Mouse (Mus musculus) lung, postnatal 0 days (tissue): ENCODE measurements at regions not wholly inside any gene's neighbourhood (a gene's known extent, or its start where the extent isn't known, plus 50 kb on each side); places are given as distances from the start of the nearest gene placed in this dataset.

Experiments
- ATAC-seq: fragments of 200-750 bp; cut with Nextera tagmentation; 2 replicates; pipeline ENCODE4 v1.8.0; 2017; ENCODE audit warnings: moderate library complexity
- DNase-seq: peaks from one replicate; pipeline ENCODE4 v3.0.0-alpha.2; 2016; ENCODE audit warnings: low spot score
- H3K27ac ChIP-seq: fragments of 300-500 bp; sonication (generic); 2 replicates; pipeline ENCODE4 v1.5.1; 2014; ENCODE audit warnings: antibody characterized with exemption, mild to moderate bottlenecking, low read length, mixed read lengths
- H3K27me3 ChIP-seq: fragments of 300-500 bp; sonication (generic); replicated peaks from 2 replicates; pipeline ENCODE4 v1.6.1; 2014; ENCODE audit warnings: low read length, mixed read lengths; ENCODE audit not compliant: insufficient read depth
- H3K36me3 ChIP-seq: fragments of 300-500 bp; sonication (generic); 2 replicates; pipeline ENCODE4 v1.6.1; 2014; ENCODE audit warnings: low read length, mixed read lengths; ENCODE audit not compliant: insufficient read depth
- H3K4me1 ChIP-seq: fragments of 300-500 bp; sonication (generic); 2 replicates; pipeline ENCODE4 v1.6.1; 2014; ENCODE audit warnings: antibody characterized with exemption, low read depth, low read length, mixed read lengths; ENCODE audit not compliant: insufficient read depth
- H3K4me2 ChIP-seq: fragments of 300-500 bp; sonication (generic); replicated peaks from 2 replicates; pipeline ENCODE4 v1.6.1; 2014; ENCODE audit warnings: low read depth, mild to moderate bottlenecking, low read length, moderate library complexity, mixed read lengths
- H3K4me3 ChIP-seq: fragments of 300-500 bp; sonication (generic); 2 replicates; pipeline ENCODE4 v1.5.1; 2014; ENCODE audit warnings: low read depth, low read length
- H3K9ac ChIP-seq: fragments of 300-500 bp; sonication (generic); replicated peaks from 2 replicates; pipeline ENCODE4 v1.6.1; 2014; ENCODE audit warnings: low read depth, mild to moderate bottlenecking
- H3K9me3 ChIP-seq: fragments of 300-500 bp; sonication (generic); 2 replicates; pipeline ENCODE4 v1.6.1; 2016; ENCODE audit warnings: low read length, mixed read lengths
- CTCF ChIP-seq: IDR thresholded peaks from 2 replicates; pipeline ENCODE4 v1.5.1; 2016; ENCODE audit warnings: antibody characterized with exemption, mild to moderate bottlenecking
- EP300 ChIP-seq: IDR thresholded peaks from 2 replicates; pipeline ENCODE4 v1.6.1; 2016; ENCODE audit warnings: antibody characterized with exemption, mild to moderate bottlenecking, control low read depth
- WGBS: fragments of 180-500 bp; shearing (Covaris S2); extraction: QIAGEN DNeasy Blood & Tissue Kit; methylation state at CpG from one replicate; pipeline ENCODE4 v1.1.7; 2014; 5-methylcytosine and 5-hydroxymethylcytosine counted together

DNA sequence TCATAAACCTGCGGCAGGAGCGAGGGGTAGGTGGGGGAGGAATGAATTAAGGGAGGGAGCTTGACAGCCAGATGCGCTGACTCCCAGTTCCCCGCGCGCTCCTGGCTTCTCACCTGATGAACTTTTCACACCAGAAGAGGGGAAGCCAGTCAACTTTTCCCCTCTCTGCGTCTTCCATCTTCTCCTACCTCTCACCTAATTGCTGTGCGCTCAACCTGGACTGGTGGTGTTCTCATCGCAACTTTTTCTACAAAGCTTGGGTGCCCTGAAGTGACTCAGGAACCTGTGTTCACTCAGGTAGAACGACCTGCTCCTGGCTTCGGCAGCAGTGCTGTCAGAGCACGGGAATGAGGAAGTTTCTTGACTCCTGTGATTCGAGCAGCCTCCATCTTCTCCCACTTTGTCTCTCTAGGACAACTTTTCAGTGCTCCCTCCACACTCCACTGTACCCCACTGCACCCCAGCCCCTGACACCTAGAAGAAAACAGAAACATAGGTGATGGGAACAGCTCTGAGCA is 203.4 kb upstream of the Ntm start:
- ATAC-seq, result no peak
- H3K4me2 ChIP-seq, result no peak overlapping the region

DNA sequence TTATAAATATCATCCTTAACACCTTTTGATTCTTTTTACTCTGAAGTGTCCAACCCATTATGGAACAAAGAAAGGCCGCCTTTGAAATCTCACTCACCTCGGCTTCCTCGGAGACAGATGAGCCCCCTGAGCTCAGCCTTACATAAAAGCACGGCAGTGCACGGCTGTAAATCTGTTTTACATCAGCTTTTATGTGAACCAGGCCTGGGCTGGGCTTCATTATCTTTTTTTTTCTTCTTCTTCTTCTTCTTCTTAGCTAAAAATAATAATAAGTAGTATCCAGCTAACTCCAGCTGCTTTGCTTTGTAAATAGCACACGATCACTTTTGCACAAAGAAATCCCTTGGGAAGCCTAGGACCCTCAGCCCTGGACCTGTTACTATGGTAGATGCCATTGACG is 204.3 kb upstream of the Ntm start:
- H3K4me1 ChIP-seq, result no peaks in the 10 kb centered on the region
- ATAC-seq (no peak), DNase-seq (no peak)
- H3K27me3 ChIP-seq, result no peaks in the 10 kb centered on the region
- no peaks in the 10 kb centered on the region for H3K36me3 ChIP-seq
- TF ChIP-seq CTCF (no peak), EP300 (no peak)
- H3K9me3 ChIP-seq, result no peaks in the 10 kb centered on the region
- no peak overlapping the region for H3K9ac ChIP-seq
- no peak overlapping the region for H3K4me2 ChIP-seq
- 67% methylated on average over 7 of the region's 7 CpGs for WGBS
- H3K4me3 ChIP-seq, result no peak overlapping the region
- H3K27ac ChIP-seq, result no peak overlapping the region

More for the DNA sequence above, 203.4 kb upstream of the Ntm start:
- Histone ChIP-seq H3K9ac (no peak overlapping the region), H3K36me3 (no peaks in the 10 kb centered on the region), H3K9me3 (no peaks in the 10 kb centered on the region), H3K27ac (no peak overlapping the region), H3K4me1 (no peaks in the 10 kb centered on the region), H3K4me3 (no peak overlapping the region), H3K27me3 (no peaks in the 10 kb centered on the region)
- WGBS, result 81% methylated on average over 13 of the region's 13 CpGs
- no peak for DNase-seq
- no peak for TF ChIP-seq CTCF
- no peak for TF ChIP-seq EP300

DNA sequence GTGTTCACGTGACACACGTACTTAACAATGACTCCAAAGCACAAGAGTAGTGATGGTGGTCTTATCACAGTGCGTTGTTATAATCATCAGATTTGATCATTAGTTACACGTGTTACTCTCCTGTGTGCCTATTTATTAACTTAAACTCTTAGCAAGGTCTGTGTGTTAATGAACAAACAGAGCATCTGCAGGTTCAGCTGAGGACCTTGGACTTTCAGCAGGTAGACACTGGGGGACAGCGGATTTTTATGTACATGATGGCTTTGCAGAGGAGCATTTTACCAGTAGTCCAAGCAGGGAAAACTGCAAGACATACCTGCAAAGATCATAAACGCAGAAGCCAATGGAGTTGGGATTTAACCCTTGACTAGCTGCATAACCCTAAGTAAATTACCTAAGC is 211.7 kb upstream of the Ntm start:
- TF ChIP-seq CTCF, result no peak
- TF ChIP-seq EP300, result no peak
- 66% methylated on average over 6 of the region's 6 CpGs for WGBS
- H3K4me2 ChIP-seq, result no peak overlapping the region
- H3K4me3 ChIP-seq, result no peak overlapping the region
- H3K36me3 ChIP-seq, result no peaks in the 10 kb centered on the region
- DNase-seq (no peak), ATAC-seq (no peak)
- H3K27me3 ChIP-seq, result no peaks in the 10 kb centered on the region
- no peak overlapping the region for H3K9ac ChIP-seq
- no peaks in the 10 kb centered on the region for H3K4me1 ChIP-seq
- no peaks in the 10 kb centered on the region for H3K9me3 ChIP-seq
- no peak overlapping the region for H3K27ac ChIP-seq

DNA sequence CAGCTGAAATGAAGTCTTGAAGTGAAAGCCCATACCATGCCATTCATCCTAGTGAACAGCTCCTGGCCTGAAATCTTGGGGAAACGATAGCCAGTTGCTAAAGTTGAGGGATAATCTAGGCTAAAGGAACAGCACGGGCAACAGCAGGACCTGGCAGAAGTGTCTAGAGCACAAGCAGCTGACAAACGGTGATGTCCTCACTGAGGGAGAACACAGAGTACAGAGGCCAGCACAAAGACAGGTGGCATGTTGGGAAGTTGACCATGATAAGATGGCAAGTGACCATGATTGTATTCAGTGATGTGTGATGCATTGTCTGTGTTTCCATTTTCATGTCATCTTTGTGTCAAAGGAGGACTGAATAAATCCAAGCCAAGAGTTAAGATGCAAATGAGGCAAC is 212.4 kb upstream of the Ntm start:
- Histone ChIP-seq H3K27ac (no peak overlapping the region), H3K36me3 (no peaks in the 10 kb centered on the region), H3K4me1 (no peaks in the 10 kb centered on the region), H3K9me3 (no peaks in the 10 kb centered on the region), H3K27me3 (no peaks in the 10 kb centered on the region), H3K4me3 (no peak overlapping the region), H3K9ac (no peak overlapping the region), H3K4me2 (no peak overlapping the region)
- 78% methylated on average over 3 of the region's 3 CpGs for WGBS
- no peak for TF ChIP-seq EP300
- TF ChIP-seq CTCF, result no peak
- no peak for ATAC-seq
- DNase-seq, result no peak

DNA sequence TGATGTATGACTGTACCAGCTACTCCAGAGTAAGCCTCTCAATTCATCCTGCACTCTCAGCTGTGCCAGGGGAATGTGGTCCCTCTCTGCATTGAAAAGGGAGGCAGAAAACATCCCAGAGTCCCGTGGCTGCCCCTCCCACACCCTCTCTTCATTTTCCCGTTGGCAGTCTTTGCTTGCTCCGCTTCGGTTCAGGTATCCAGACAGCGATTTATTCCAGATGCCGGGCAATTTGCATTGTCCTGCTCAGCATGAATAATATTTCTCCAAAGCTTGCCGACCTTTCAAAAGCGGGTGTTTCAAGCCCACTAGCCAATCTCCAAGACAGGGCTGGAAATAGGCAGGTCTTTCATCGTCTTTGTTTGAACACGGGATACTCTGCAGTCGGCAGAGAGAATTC is 220.5 kb upstream of the Ntm start:
- DNase-seq, result no peak
- WGBS, result 76% methylated on average over 11 of the region's 11 CpGs

DNA sequence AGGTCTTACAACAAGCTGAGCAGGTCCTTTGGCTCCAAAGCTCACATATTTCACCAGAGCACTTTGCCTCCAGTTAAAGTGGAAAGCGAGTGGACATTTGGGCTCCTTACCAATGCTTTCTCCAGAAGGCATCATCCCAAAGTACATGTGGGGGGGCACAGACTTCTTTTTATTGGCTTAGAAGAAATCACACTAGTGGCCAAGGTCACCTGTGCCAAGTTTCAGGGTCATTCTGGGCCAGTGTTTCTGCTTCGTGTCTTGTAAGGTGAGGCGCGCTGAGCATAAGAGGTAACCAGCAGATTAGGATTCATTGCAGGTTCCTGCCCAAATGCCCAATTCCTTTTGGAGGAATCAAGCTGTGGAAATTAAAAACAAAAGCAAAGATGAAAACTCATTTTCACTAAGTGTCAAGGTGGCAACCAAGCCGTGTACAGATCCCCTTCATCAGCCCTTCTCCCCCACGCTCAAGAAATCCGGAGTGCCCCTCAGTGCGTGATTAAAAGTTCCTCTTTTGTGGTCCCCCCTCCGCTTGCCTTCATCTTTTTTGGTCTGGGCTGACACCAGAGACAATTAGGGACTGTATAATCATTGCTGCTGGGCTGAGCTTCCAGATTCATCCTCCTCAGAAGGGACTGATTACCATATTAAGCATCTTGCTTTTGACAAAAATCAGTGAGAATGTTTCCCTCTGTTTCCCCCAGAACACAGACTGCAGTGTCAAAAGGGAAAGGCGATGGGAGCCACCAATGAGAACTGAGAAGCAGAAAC is 222.2 kb upstream of the Ntm start:
- Histone ChIP-seq H3K9me3 (no peaks in the 10 kb centered on the region), H3K4me2 (no peak overlapping the region), H3K9ac (no peak overlapping the region), H3K4me1 (no peaks in the 10 kb centered on the region), H3K4me3 (no peak overlapping the region), H3K36me3 (no peaks in the 10 kb centered on the region), H3K27me3 (no peaks in the 10 kb centered on the region), H3K27ac (no peak overlapping the region)
- ATAC-seq, result no peak
- DNase-seq, result no peak
- WGBS, result 86% methylated on average over 10 of the region's 10 CpGs
- TF ChIP-seq EP300, result no peak
- no peak for TF ChIP-seq CTCF

More for the DNA sequence above, 220.5 kb upstream of the Ntm start:
- H3K4me1 ChIP-seq, result no peaks in the 10 kb centered on the region
- no peaks in the 10 kb centered on the region for H3K9me3 ChIP-seq
- no peak overlapping the region for H3K9ac ChIP-seq
- TF ChIP-seq CTCF, result no peak
- H3K4me2 ChIP-seq, result no peak overlapping the region
- H3K36me3 ChIP-seq, result no peaks in the 10 kb centered on the region
- H3K4me3 ChIP-seq, result no peak overlapping the region
- no peak overlapping the region for H3K27ac ChIP-seq
- no peaks in the 10 kb centered on the region for H3K27me3 ChIP-seq
- ATAC-seq, result no peak

DNA sequence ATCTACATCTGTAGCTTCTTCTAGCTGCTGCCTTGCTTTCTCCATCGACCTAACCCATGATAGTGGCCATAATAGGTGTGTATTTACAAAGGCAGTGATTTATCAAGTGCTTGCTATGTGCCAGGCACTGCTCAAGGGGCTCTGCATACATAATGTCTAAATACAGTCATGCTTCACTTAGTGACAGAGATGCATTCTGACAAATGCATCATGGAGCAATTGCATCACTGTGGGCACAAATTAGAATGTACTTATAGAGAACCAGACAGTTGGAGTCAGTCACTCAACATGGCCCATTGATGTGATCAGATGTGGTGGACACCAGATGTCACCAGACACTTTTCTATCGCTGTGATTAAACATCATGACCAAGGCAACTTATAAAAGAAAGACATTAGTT is 223.3 kb upstream of the Ntm start:
- no peak overlapping the region for H3K4me3 ChIP-seq
- H3K4me2 ChIP-seq, result no peak overlapping the region
- H3K4me1 ChIP-seq, result no peaks in the 10 kb centered on the region
- DNase-seq, result no peak
- H3K27ac ChIP-seq, result no peak overlapping the region
- H3K9ac ChIP-seq, result no peak overlapping the region
- no peak for ATAC-seq
- H3K36me3 ChIP-seq, result no peaks in the 10 kb centered on the region
- TF ChIP-seq EP300 (no peak), CTCF (no peak)
- no peaks in the 10 kb centered on the region for H3K27me3 ChIP-seq
- H3K9me3 ChIP-seq, result no peaks in the 10 kb centered on the region
- WGBS, result 53% methylated on average over 2 of the region's 2 CpGs
